Mouse (Mus musculus): ENCODE data around the gene Defb35.
"Not testable (repeated sequence)": the region's sequence is repeated elsewhere in the genome, so short reads cannot be mapped to it uniquely, and the experiment has no call there.

GRCm38 (mm10) chr8:21938052-21938451, at the start of gene Defb35:
- TF ChIP-seq CTCF (IDR thresholded peaks at IDR 0.05; ENCODE audit: low read depth, low read length); POLR2A (IDR thresholded peaks at IDR 0.05; ENCODE audit: borderline replicate concordance, low read depth, low read length): not testable (repeated sequence)

All from bone marrow macrophage, adult 2 months (primary cell).